Mouse (Mus musculus) C2C12 (cell line): ENCODE data around the gene Dnajc3.

ENCODE experiments used
- CTCF ChIP-seq: IDR thresholded peaks from one replicate; pipeline ENCODE4 v1.5.1; 2011; ENCODE audit not compliant: control insufficient read depth, insufficient read depth, insufficient read length
- MYOG ChIP-seq: IDR thresholded peaks from one replicate; pipeline ENCODE4 v1.6.1; 2011; ENCODE audit not compliant: control insufficient read depth, insufficient read length; ENCODE audit errors: extremely low read depth
- USF1 ChIP-seq: IDR thresholded peaks from one replicate; pipeline ENCODE4 v1.6.1; 2011; ENCODE audit warnings: low read depth, mild to moderate bottlenecking, control low read depth, moderate library complexity

DNA sequence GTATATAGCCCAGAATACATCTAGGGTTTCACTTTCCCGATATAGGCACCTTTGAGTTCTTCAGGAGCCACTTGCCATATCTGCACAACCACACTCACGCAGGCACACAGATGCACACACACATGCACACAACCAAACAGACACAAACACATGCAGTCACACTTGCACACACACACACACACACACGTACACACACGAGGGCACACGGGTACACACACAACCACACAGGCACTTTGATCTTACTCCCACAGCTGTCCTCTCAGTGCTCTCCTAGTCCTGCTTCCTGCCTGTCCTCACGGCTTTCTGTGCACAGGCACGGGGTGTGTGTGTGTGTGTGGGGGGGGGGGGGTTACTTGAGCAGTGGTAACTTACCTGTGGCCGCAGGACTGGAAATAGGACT, 4.8 kb upstream of the Dnajc3 start:
- TF ChIP-seq USF1 (no peak), CTCF (no peak), MYOG (no peak)
